14 mouse cellular contexts compared by ENCODE assay signal in genomic region chr8:70764026-70764425, GRCm38 (mm10). TPM values are rescaled to one million over a fixed set of nuclear protein-coding genes. Genes with fewer than 3 reads are reported as not detected.
DNase-seq lines count a peak whose midpoint lies in the region; ATAC-seq and TF ChIP-seq lines count a peak whose summit lies in the region.
"Had no signal": no experiment of that assay in that cellular context is flagged by ENCODE, and none has a peak within 500 bp of the region (broad histone marks: within the 10 kb centered on the region; RNA-seq: fewer than 3 reads in every experiment).

No protein-coding gene starts in this region.

- ATAC-seq in liver, embryonic 11.5 days (replicated peaks; ENCODE audit: low FRiP score): peak; percentile 53
- peak; percentile 39 for ATAC-seq in stomach, embryonic 15.5 days (ENCODE audit: insufficient read depth, low FRiP score, low read depth)
- ATAC-seq in hindbrain, embryonic 12.5 days (ENCODE audit: low FRiP score): no peak
- ATAC-seq: forebrain, postnatal 0 days; hindbrain, embryonic 16.5 days had no signal

- H3K27me3 ChIP-seq in heart, embryonic 10.5 days (ENCODE audit: insufficient read depth, poor library complexity, severe bottlenecking): peaks cover 23% of the 10 kb centered on the region; the same call in 1 of the 2 replicates
- no peaks in the 10 kb centered on the region for H3K27me3 ChIP-seq in heart, adult 2 months (ENCODE audit: control insufficient read depth, insufficient read depth, low read length)
- no peaks in the 10 kb centered on the region for H3K27me3 ChIP-seq in liver, embryonic 11.5 days (replicated peaks; ENCODE audit: control insufficient read depth, insufficient read depth, low read length)
- no peaks in the 10 kb centered on the region for H3K27me3 ChIP-seq in stomach, embryonic 15.5 days (replicated peaks)
- H3K27me3 ChIP-seq in hindbrain, embryonic 12.5 days: peaks cover 24% of the 10 kb centered on the region; the same call in 1 of the 2 replicates
- no peaks in the 10 kb centered on the region for H3K27me3 ChIP-seq in thymus, adult 2 months (ENCODE audit: control insufficient read depth, insufficient read depth, low read length)
- H3K27me3 ChIP-seq: embryonic facial prominence, embryonic 15.5 days had no signal

- peaks cover 57% of the 10 kb centered on the region for H3K4me1 ChIP-seq in heart, embryonic 10.5 days
- H3K4me1 ChIP-seq in heart, adult 2 months (ENCODE audit: control insufficient read depth, insufficient read depth, low read length): peaks cover 12% of the 10 kb centered on the region
- peaks cover 76% of the 10 kb centered on the region for H3K4me1 ChIP-seq in liver, embryonic 11.5 days (replicated peaks; ENCODE audit: control insufficient read depth, insufficient read depth, low read length)
- H3K4me1 ChIP-seq in stomach, embryonic 15.5 days: peaks cover 26% of the 10 kb centered on the region
- H3K4me1 ChIP-seq in hindbrain, embryonic 12.5 days: peaks cover 36% of the 10 kb centered on the region
- H3K4me1 ChIP-seq in thymus, adult 2 months (replicated peaks; ENCODE audit: control insufficient read depth, insufficient read depth, low read length): peaks cover 32% of the 10 kb centered on the region

- intact Hi-C loops in heart, adult 2 months (cut with DNase I): no loop called here
- intact Hi-C loops in gastrocnemius, postnatal 36 days (cut with DNase I): no loop called here

- no peaks in the 10 kb centered on the region for H3K9me3 ChIP-seq in heart, embryonic 10.5 days
- no peaks in the 10 kb centered on the region for H3K9me3 ChIP-seq in liver, embryonic 11.5 days (ENCODE audit: control insufficient read depth, low read length)
- no peaks in the 10 kb centered on the region for H3K9me3 ChIP-seq in stomach, embryonic 15.5 days
- H3K9me3 ChIP-seq in hindbrain, embryonic 12.5 days (replicated peaks): no peaks in the 10 kb centered on the region
- H3K9me3 ChIP-seq: embryonic facial prominence, embryonic 15.5 days; neural tube, embryonic 15.5 days had no signal

- peak; percentile 90 for DNase-seq in heart, embryonic 10.5 days (ENCODE audit: low spot score)
- DNase-seq in heart, adult 2 months: no peak
- peak; percentile 89 for DNase-seq in c-Kit-positive CD71-positive TER-119-negative erythroid progenitor cells, embryonic 14.5 days (ENCODE audit: low read depth)
- DNase-seq in liver, embryonic 11.5 days (ENCODE audit: low spot score): no peak
- no peak for DNase-seq in thymus, adult 2 months
- no peak for DNase-seq in gastrocnemius, postnatal 36 days
- DNase-seq: right cerebral cortex, adult 18-20 months had no signal

- peaks cover 21% of the 10 kb centered on the region for H3K36me3 ChIP-seq in heart, embryonic 10.5 days
- no peaks in the 10 kb centered on the region for H3K36me3 ChIP-seq in heart, adult 2 months (ENCODE audit: control insufficient read depth, insufficient read depth, low read length)
- peaks cover 8% of the 10 kb centered on the region for H3K36me3 ChIP-seq in liver, embryonic 11.5 days (ENCODE audit: control insufficient read depth, insufficient read depth, low read length)
- H3K36me3 ChIP-seq in stomach, embryonic 15.5 days: 0 out of 2 replicates have a peak, but pooled peaks cover 7% of the 10 kb centered on the region
- H3K36me3 ChIP-seq in hindbrain, embryonic 12.5 days: peaks cover 20% of the 10 kb centered on the region
- H3K36me3 ChIP-seq in thymus, adult 2 months (ENCODE audit: control insufficient read depth, insufficient read depth, low read length): no peaks in the 10 kb centered on the region

- peak overlapping the region; percentile 99 for H3K4me2 ChIP-seq in liver, embryonic 11.5 days
- peak overlapping the region; percentile 17; the same call in 1 of the 2 replicates for H3K4me2 ChIP-seq in stomach, embryonic 15.5 days
- no peak overlapping the region for H3K4me2 ChIP-seq in hindbrain, embryonic 12.5 days (replicated peaks)
- H3K4me2 ChIP-seq: embryonic facial prominence, embryonic 15.5 days; neural tube, embryonic 15.5 days had no signal

- no peak overlapping the region for H3K4me3 ChIP-seq in heart, embryonic 10.5 days
- H3K4me3 ChIP-seq in heart, adult 2 months: no peak overlapping the region
- 0 out of 2 replicates have a peak overlapping the region, but pooled peaks have one; percentile 60 for H3K4me3 ChIP-seq in liver, embryonic 11.5 days (ENCODE audit: low read depth, low read length)
- H3K4me3 ChIP-seq in stomach, embryonic 15.5 days (replicated peaks): no peak overlapping the region
- no peak overlapping the region for H3K4me3 ChIP-seq in hindbrain, embryonic 12.5 days
- no peak overlapping the region for H3K4me3 ChIP-seq in thymus, adult 2 months (ENCODE audit: control insufficient read depth, insufficient read depth, low read length)
- H3K4me3 ChIP-seq: embryonic facial prominence, embryonic 15.5 days; neural tube, embryonic 15.5 days had no signal

- no peak overlapping the region for H3K9ac ChIP-seq in heart, adult 2 months (ENCODE audit: low read depth, low read length)
- H3K9ac ChIP-seq in liver, embryonic 11.5 days (ENCODE audit: low read depth, low read length): peak overlapping the region; percentile 12; the same call in 1 of the 2 replicates
- H3K9ac ChIP-seq in stomach, embryonic 15.5 days: no peak overlapping the region
- H3K9ac ChIP-seq in hindbrain, embryonic 12.5 days: no peak overlapping the region
- H3K9ac ChIP-seq: embryonic facial prominence, embryonic 15.5 days; forebrain, postnatal 0 days; neural tube, embryonic 15.5 days had no signal

- TF ChIP-seq CTCF in heart, adult 2 months (IDR thresholded peaks at IDR 0.05): no peak
- no peak for TF ChIP-seq CTCF in thymus, adult 2 months (IDR thresholded peaks at IDR 0.05; ENCODE audit: borderline replicate concordance, control insufficient read depth, extremely low read depth, insufficient read depth, low read length, poor library complexity)

- WGBS in heart, embryonic 10.5 days: 50% methylated on average over 8 of the region's 8 CpGs
- WGBS in heart, adult 2 months: 71% methylated on average over 8 of the region's 8 CpGs
- WGBS in liver, embryonic 11.5 days: 32% methylated on average over 8 of the region's 8 CpGs
- 65% methylated on average over 8 of the region's 8 CpGs for WGBS in stomach, embryonic 15.5 days
- WGBS in hindbrain, embryonic 12.5 days: 88% methylated on average over 8 of the region's 8 CpGs
- WGBS in thymus, adult 2 months: 95% methylated on average over 8 of the region's 8 CpGs

- no peak for TF ChIP-seq POLR2A in heart, adult 2 months (IDR thresholded peaks at IDR 0.05; ENCODE audit: insufficient read depth, low read depth, low read length)
- TF ChIP-seq POLR2A in thymus, adult 2 months (IDR thresholded peaks at IDR 0.05; ENCODE audit: control insufficient read depth, extremely low read depth, insufficient read depth, low read length, poor library complexity): no peak

- peak overlapping the region; percentile 37; the same call in 1 of the 2 replicates for H3K27ac ChIP-seq in heart, embryonic 10.5 days
- no peak overlapping the region for H3K27ac ChIP-seq in heart, adult 2 months
- H3K27ac ChIP-seq in liver, embryonic 11.5 days (ENCODE audit: low read depth, low read length): peak overlapping the region; percentile 63
- peak overlapping the region; percentile 83 for H3K27ac ChIP-seq in stomach, embryonic 15.5 days
- H3K27ac ChIP-seq in hindbrain, embryonic 12.5 days: no peak overlapping the region
- H3K27ac ChIP-seq in thymus, adult 2 months (ENCODE audit: control insufficient read depth, insufficient read depth, low read length): no peak overlapping the region
- H3K27ac ChIP-seq: embryonic facial prominence, embryonic 15.5 days; macrophage; neural tube, embryonic 15.5 days had no signal

- TF ChIP-seq EP300 in heart, adult 2 months (IDR thresholded peaks at IDR 0.05; ENCODE audit: insufficient read depth, low read depth, low read length): no peak

- no peaks in the 10 kb centered on the region for H3K79me2 ChIP-seq in heart, adult 2 months (replicated peaks; ENCODE audit: control insufficient read depth, insufficient read depth, low read length)

RNA-seq across cellular contexts. Expression of gene Mpv17l2, which starts 3.3 kb away (rescaled TPM):
- polyA plus RNA-seq in heart, embryonic 10.5 days (2016; fragmentation: Nextera tagmentation; extraction: Ambion mirVana): 39.0 and 44.6 TPM in 2 replicates
- 10 to 100 TPM; 21.7 to 29.1 TPM for total RNA-seq in heart, adult 2 months (2021)
- 30.0 and 32.2 TPM in 2 replicates for polyA plus RNA-seq in heart, adult 2 months (2012; rRNA removed)
- 67.7 and 76.4 TPM in 2 replicates for polyA plus RNA-seq in liver, embryonic 11.5 days (2014; fragmentation: Nextera tagmentation; extraction: Ambion mirVana)
- 44.4 and 51.3 TPM in 2 replicates for polyA plus RNA-seq in stomach, embryonic 15.5 days (2015; fragmentation: Nextera tagmentation; extraction: Ambion mirVana)
- polyA plus RNA-seq in hindbrain, embryonic 12.5 days (2016; fragmentation: Nextera tagmentation; extraction: Ambion mirVana): 38.2 and 38.3 TPM in 2 replicates
- polyA plus RNA-seq in thymus, adult 2 months (2012; rRNA removed): 72.9 and 103 TPM in 2 replicates
- total RNA-seq in gastrocnemius, postnatal 36 days (2021): 10 to 100 TPM; 20.7 to 21.4 TPM

RNA-seq across cellular contexts. Expression of gene Rab3a, which starts 9.5 kb away (rescaled TPM):
- polyA plus RNA-seq in heart, embryonic 10.5 days (2016; fragmentation: Nextera tagmentation; extraction: Ambion mirVana): 11.2 and 14.2 TPM in 2 replicates
- 10 to 100 TPM; 46.5 to 48.0 TPM for total RNA-seq in heart, adult 2 months (2021)
- polyA plus RNA-seq in heart, adult 2 months (2012; rRNA removed): 89.1 and 117 TPM in 2 replicates
- polyA plus RNA-seq in liver, embryonic 11.5 days (2014; fragmentation: Nextera tagmentation; extraction: Ambion mirVana): 6.3 and 6.9 TPM in 2 replicates
- 20.9 and 24.0 TPM in 2 replicates for polyA plus RNA-seq in stomach, embryonic 15.5 days (2015; fragmentation: Nextera tagmentation; extraction: Ambion mirVana)
- 126 and 134 TPM in 2 replicates for polyA plus RNA-seq in hindbrain, embryonic 12.5 days (2016; fragmentation: Nextera tagmentation; extraction: Ambion mirVana)
- 17.8 and 20.8 TPM in 2 replicates for polyA plus RNA-seq in thymus, adult 2 months (2012; rRNA removed)
- total RNA-seq in gastrocnemius, postnatal 36 days (2021): 10 to 100 TPM; 36.8 to 37.3 TPM

RNA-seq across cellular contexts. Expression of gene Pik3r2, which starts 12.5 kb away (rescaled TPM):
- 40.6 and 43.5 TPM in 2 replicates for polyA plus RNA-seq in heart, embryonic 10.5 days (2016; fragmentation: Nextera tagmentation; extraction: Ambion mirVana)
- total RNA-seq in heart, adult 2 months (2021): 10 to 100 TPM; 22.0 to 22.4 TPM
- polyA plus RNA-seq in heart, adult 2 months (2012; rRNA removed): 34.3 and 45.5 TPM in 2 replicates
- 41.5 and 44.6 TPM in 2 replicates for polyA plus RNA-seq in liver, embryonic 11.5 days (2014; fragmentation: Nextera tagmentation; extraction: Ambion mirVana)
- polyA plus RNA-seq in stomach, embryonic 15.5 days (2015; fragmentation: Nextera tagmentation; extraction: Ambion mirVana): 58.1 and 58.4 TPM in 2 replicates
- 84.5 and 85.5 TPM in 2 replicates for polyA plus RNA-seq in hindbrain, embryonic 12.5 days (2016; fragmentation: Nextera tagmentation; extraction: Ambion mirVana)
- 124 and 136 TPM in 2 replicates for polyA plus RNA-seq in thymus, adult 2 months (2012; rRNA removed)
- 10 to 100 TPM; 14.3 to 16.1 TPM for total RNA-seq in gastrocnemius, postnatal 36 days (2021)

RNA-seq across cellular contexts. Expression of gene Pde4c, which starts 40.5 kb away (rescaled TPM):
- 0.45 and 0.48 TPM in 2 replicates for polyA plus RNA-seq in heart, embryonic 10.5 days (2016; fragmentation: Nextera tagmentation; extraction: Ambion mirVana)
- total RNA-seq in heart, adult 2 months (2021): 1 to 10 TPM; 2.3 to 2.7 TPM
- polyA plus RNA-seq in heart, adult 2 months (2012; rRNA removed): 10.8 and 11.0 TPM in 2 replicates
- polyA plus RNA-seq in liver, embryonic 11.5 days (2014; fragmentation: Nextera tagmentation; extraction: Ambion mirVana): 0.83 and 1.3 TPM in 2 replicates
- polyA plus RNA-seq in stomach, embryonic 15.5 days (2015; fragmentation: Nextera tagmentation; extraction: Ambion mirVana): 0.45 and 0.50 TPM in 2 replicates
- 0.26 and 0.39 TPM in 2 replicates for polyA plus RNA-seq in hindbrain, embryonic 12.5 days (2016; fragmentation: Nextera tagmentation; extraction: Ambion mirVana)
- 4.9 and 6.2 TPM in 2 replicates for polyA plus RNA-seq in thymus, adult 2 months (2012; rRNA removed)
- 1 to 10 TPM; 1.9 to 2.1 TPM for total RNA-seq in gastrocnemius, postnatal 36 days (2021)
- polyA plus RNA-seq: macrophage had no signal

RNA-seq across cellular contexts. Expression of gene Mast3, which starts 40.8 kb away (rescaled TPM):
- polyA plus RNA-seq in heart, embryonic 10.5 days (2016; fragmentation: Nextera tagmentation; extraction: Ambion mirVana): 7.9 and 9.3 TPM in 2 replicates
- total RNA-seq in heart, adult 2 months (2021): 1 to 10 TPM; 6.0 to 7.4 TPM
- polyA plus RNA-seq in heart, adult 2 months (2012; rRNA removed): 12.7 and 13.9 TPM in 2 replicates
- polyA plus RNA-seq in liver, embryonic 11.5 days (2014; fragmentation: Nextera tagmentation; extraction: Ambion mirVana): 18.2 and 19.3 TPM in 2 replicates
- 13.3 and 16.5 TPM in 2 replicates for polyA plus RNA-seq in stomach, embryonic 15.5 days (2015; fragmentation: Nextera tagmentation; extraction: Ambion mirVana)
- 16.0 and 17.7 TPM in 2 replicates for polyA plus RNA-seq in hindbrain, embryonic 12.5 days (2016; fragmentation: Nextera tagmentation; extraction: Ambion mirVana)
- polyA plus RNA-seq in thymus, adult 2 months (2012; rRNA removed): 615 and 696 TPM in 2 replicates
- 1 to 10 TPM; 2.9 to 4.1 TPM for total RNA-seq in gastrocnemius, postnatal 36 days (2021)

Comparison
In these comparisons a context has a peak if more than half of its experiments do, and no peak if none do; other contexts are left out.
1. DNase-seq: peak in heart, embryonic 10.5 days (single experiment) and c-Kit-positive CD71-positive TER-119-negative erythroid progenitor cells, embryonic 14.5 days (single experiment); none in heart, adult 2 months (0 of 2), liver, embryonic 11.5 days (single experiment), thymus, adult 2 months (single experiment) and gastrocnemius, postnatal 36 days (0 of 2).
2. H3K27ac ChIP-seq: peak in heart, embryonic 10.5 days (single experiment), liver, embryonic 11.5 days (single experiment) and stomach, embryonic 15.5 days (single experiment); none in heart, adult 2 months (single experiment), hindbrain, embryonic 12.5 days (single experiment) and thymus, adult 2 months (single experiment).